Mouse (Mus musculus) liver, embryonic 14.5 days (tissue): ENCODE measurements at regions not wholly inside any gene's neighbourhood (a gene's known extent, or its start where the extent isn't known, plus 50 kb on each side); places are given as distances from the start of the nearest gene placed in this dataset.

Source experiments
- CTCF ChIP-seq: IDR thresholded peaks from 2 replicates; pipeline ENCODE4 v1.5.1; 2016; ENCODE audit warnings: antibody characterized with exemption, low read depth, control low read depth
- EP300 ChIP-seq: IDR thresholded peaks from 2 replicates; pipeline ENCODE4 v1.6.1; 2016; ENCODE audit warnings: antibody characterized with exemption, low read depth

- TF ChIP-seq CTCF (no peak), EP300 (no peak)
Measured at GRCm38 (mm10) chr3:37801551-37801950, 77.3 kb upstream of the Gm5148 start.
